Mouse (Mus musculus) CD8-positive naive resting alpha-beta T cell, adult 2 months (primary cell): ENCODE results near the gene Oas1g.
A peak's percentile ranks its signal among the peaks of the same experiment; 100 is the strongest.
"Not testable (repeated sequence)": the region's sequence is repeated elsewhere in the genome, so short reads cannot be mapped to it uniquely, and the experiment has no call there.

Source experiments
- DNase-seq, 2 experiments: peaks; one replicate each; pipeline ENCODE4 v3.0.0; 2022; ENCODE audit warnings: low read depth in 2 of 2, low spot score in 2 of 2

Oas1g gene

GRCm38 (mm10) chr5:120890991-120891390, 3.6 kb upstream of the Oas1g start:
- DNase-seq, result no peak

GRCm38 (mm10) chr5:120890026-120890425, 2.6 kb upstream of the Oas1g start:
- no peak for DNase-seq

- not testable (repeated sequence) for DNase-seq
These were observed 942 bp upstream of the Oas1g start for GRCm38 (mm10) chr5:120888294-120888815.

GRCm38 (mm10) chr5:120887831-120888230, 418 bp upstream of the Oas1g start:
- no peak for DNase-seq

GRCm38 (mm10) chr5:120881681-120882080, 5.7 kb downstream of the Oas1g start:
- DNase-seq, result not testable (repeated sequence)

GRCm38 (mm10) chr5:120878803-120879202, 8.6 kb downstream of the Oas1g start:
- DNase-seq, result not testable (repeated sequence)

- DNase-seq, result not testable (repeated sequence)
These were observed 10.0 kb downstream of the Oas1g start for GRCm38 (mm10) chr5:120877407-120877806.

GRCm38 (mm10) chr5:120876839-120877238, 10.6 kb downstream of the Oas1g start:
- DNase-seq, result not testable (repeated sequence)

- no peak for DNase-seq
These were observed 15.9 kb downstream of the Oas1g start for GRCm38 (mm10) chr5:120871469-120871868.

- DNase-seq, result no peak
These were observed 16.6 kb downstream of the Oas1g start for GRCm38 (mm10) chr5:120870782-120871181.

GRCm38 (mm10) chr5:120870081-120870480, 17.3 kb downstream of the Oas1g start:
- no peak for DNase-seq

- DNase-seq, result no peak
These were observed 17.9 kb downstream of the Oas1g start for GRCm38 (mm10) chr5:120869436-120870015.

- DNase-seq, result peak; percentile 10 to 14
These were observed 22.0 kb downstream of the Oas1g start for GRCm38 (mm10) chr5:120865336-120865860.

GRCm38 (mm10) chr5:120861121-120861520, 26.3 kb downstream of the Oas1g start, which contains the start of gene Oas1h:
TSS of gene Oas1h (plus strand) at chr5:120861421.
- no peak for DNase-seq

- no peak for DNase-seq
These were observed 28.2 kb downstream of the Oas1g start for GRCm38 (mm10) chr5:120859241-120859640.

GRCm38 (mm10) chr5:120849601-120850136, 37.7 kb downstream of the Oas1g start:
- peak; percentile 39 to 56 for DNase-seq

- DNase-seq, result no peak
These were observed 40.3 kb downstream of the Oas1g start, which contains the start of gene Oas1f for GRCm38 (mm10) chr5:120847067-120847466. TSS of gene Oas1f (plus strand) at chr5:120847367.

- DNase-seq, result no peak
These were observed 42.7 kb downstream of the Oas1g start for GRCm38 (mm10) chr5:120844713-120845112.

- DNase-seq, result peak; percentile 54 to 68
These were observed 50.5 kb downstream of the Oas1g start for GRCm38 (mm10) chr5:120836731-120837585.

GRCm38 (mm10) chr5:120833335-120834280, 53.8 kb downstream of the Oas1g start:
- no peak for DNase-seq
